Mouse (Mus musculus) E14TG2a.4 (cell line): ENCODE measurements around the gene Trip6.

ENCODE experiments used
- CTCF ChIP-seq: conservative IDR thresholded peaks from 2 replicates; pipeline ENCODE4 v1.5.1; 2014; ENCODE audit warnings: low read length
- NANOG ChIP-seq: IDR thresholded peaks from 2 replicates; pipeline ENCODE4 v1.6.1; 2014; ENCODE audit warnings: borderline replicate concordance, low read length, mixed read lengths

DNA sequence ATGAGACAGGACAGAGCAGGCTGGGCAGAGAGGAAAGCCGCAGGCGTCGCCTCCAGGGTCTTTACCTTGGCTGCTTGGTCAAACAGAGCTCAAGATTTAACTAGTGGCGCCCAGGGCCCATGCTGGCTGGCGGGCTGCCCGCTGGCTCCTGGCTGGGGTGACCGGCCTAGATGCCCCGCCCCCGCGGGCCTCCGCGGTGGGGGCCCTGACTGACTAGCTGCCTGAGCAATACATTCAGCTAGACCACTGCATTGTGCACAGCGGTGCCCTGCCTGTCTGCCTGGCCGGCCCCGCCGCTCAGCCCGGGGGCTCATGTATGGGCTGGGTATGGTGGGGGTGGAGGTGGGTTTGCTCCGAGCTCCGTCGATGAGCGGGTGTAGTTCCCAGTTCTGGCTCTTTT lies 13.0 kb downstream of the Trip6 start:
- TF ChIP-seq CTCF (no peak), NANOG (no peak)
